Mouse (Mus musculus): ENCODE results near the gene Galnt14. TPM values are rescaled to one million over a fixed set of nuclear protein-coding genes. Genes with fewer than 3 reads are reported as not detected.
A peak's percentile ranks its signal among the peaks of the same experiment; 100 is the strongest.

Galnt14 gene
- polyA plus RNA-seq, 1 experiment from 2014 or later, result 0.30 TPM

- Histone ChIP-seq H3K9me3 (replicated peaks; ENCODE audit: control insufficient read depth, low read length) (no peaks in the 10 kb centered on the region), H3K4me1 (ENCODE audit: control insufficient read depth, insufficient read depth, low read length) (no peaks in the 10 kb centered on the region), H3K4me2 (ENCODE audit: low read depth, low read length) (no peak overlapping the region), H3K27ac (ENCODE audit: low read length) (no peak overlapping the region), H3K9ac (ENCODE audit: low read length) (no peak overlapping the region), H3K36me3 (ENCODE audit: control insufficient read depth, insufficient read depth, low read length) (no peaks in the 10 kb centered on the region), H3K27me3 (ENCODE audit: control insufficient read depth, insufficient read depth, low read length) (no peaks in the 10 kb centered on the region), H3K4me3 (replicated peaks; ENCODE audit: low read length) (no peak overlapping the region)
- no peak for ATAC-seq (ENCODE audit: insufficient read depth, low FRiP score)
- WGBS, result 48% methylated on average over 5 of the region's 5 CpGs
Observed at GRCm38 (mm10) chr17:73602552-73603478, 107.4 kb downstream of the Galnt14 start.

DNA sequence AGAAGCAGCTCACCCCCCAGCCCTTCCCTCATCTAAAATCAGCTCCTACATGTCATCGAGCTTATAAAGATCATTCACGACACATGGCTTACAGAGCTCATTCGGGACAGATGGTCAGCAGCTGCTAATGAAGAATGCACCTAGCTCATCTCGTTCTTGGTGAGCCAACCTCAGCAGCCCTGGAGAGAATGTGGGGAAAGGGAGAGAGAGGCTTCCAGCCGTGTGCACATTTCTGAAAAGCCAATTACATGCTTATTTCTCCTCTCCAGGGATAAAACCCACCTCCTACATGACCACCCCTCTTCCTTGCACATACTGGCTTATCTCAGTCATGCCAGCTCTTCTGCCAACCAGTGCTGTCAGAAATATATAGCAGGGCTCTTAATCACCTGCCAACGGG is 110.3 kb downstream of the Galnt14 start:
- Histone ChIP-seq H3K9ac (ENCODE audit: low read length) (no peak overlapping the region), H3K27ac (ENCODE audit: low read length) (no peak overlapping the region), H3K4me3 (replicated peaks; ENCODE audit: low read length) (no peak overlapping the region), H3K9me3 (replicated peaks; ENCODE audit: control insufficient read depth, low read length) (no peaks in the 10 kb centered on the region), H3K4me2 (ENCODE audit: low read depth, low read length) (no peak overlapping the region), H3K27me3 (ENCODE audit: control insufficient read depth, insufficient read depth, low read length) (no peaks in the 10 kb centered on the region), H3K36me3 (ENCODE audit: control insufficient read depth, insufficient read depth, low read length) (no peaks in the 10 kb centered on the region), H3K4me1 (ENCODE audit: control insufficient read depth, insufficient read depth, low read length) (no peaks in the 10 kb centered on the region)
- ATAC-seq (ENCODE audit: insufficient read depth, low FRiP score), result no peak
- 76% methylated on average over 6 of the region's 6 CpGs for WGBS

- ATAC-seq (ENCODE audit: insufficient read depth, low FRiP score), result no peak
- H3K9ac ChIP-seq (ENCODE audit: low read length), result no peak overlapping the region
- WGBS, result 78% methylated on average over 2 of the region's 2 CpGs
- H3K36me3 ChIP-seq (ENCODE audit: control insufficient read depth, insufficient read depth, low read length), result no peaks in the 10 kb centered on the region
- H3K27ac ChIP-seq (ENCODE audit: low read length), result no peak overlapping the region
- no peaks in the 10 kb centered on the region for H3K4me1 ChIP-seq (ENCODE audit: control insufficient read depth, insufficient read depth, low read length)
- H3K4me3 ChIP-seq (replicated peaks; ENCODE audit: low read length), result no peak overlapping the region
- H3K9me3 ChIP-seq (replicated peaks; ENCODE audit: control insufficient read depth, low read length), result no peaks in the 10 kb centered on the region
- H3K27me3 ChIP-seq (ENCODE audit: control insufficient read depth, insufficient read depth, low read length), result no peaks in the 10 kb centered on the region
- no peak overlapping the region for H3K4me2 ChIP-seq (ENCODE audit: low read depth, low read length)
Observed at GRCm38 (mm10) chr17:73592081-73592480, 118.2 kb downstream of the Galnt14 start.

GRCm38 (mm10) chr17:73587573-73587972 is 122.7 kb downstream of the Galnt14 start:
- ATAC-seq (ENCODE audit: insufficient read depth, low FRiP score), result no peak
- H3K9ac ChIP-seq (ENCODE audit: low read length), result no peak overlapping the region
- 0 out of 2 replicates have a peak overlapping the region, but pooled peaks have one; percentile 7 for H3K27ac ChIP-seq (ENCODE audit: low read length)
- no peak overlapping the region for H3K4me2 ChIP-seq (ENCODE audit: low read depth, low read length)
- no peaks in the 10 kb centered on the region; the same call in 1 of the 2 replicates for H3K4me1 ChIP-seq (ENCODE audit: control insufficient read depth, insufficient read depth, low read length)
- WGBS, result 49% methylated on average over 6 of the region's 6 CpGs
- H3K27me3 ChIP-seq (ENCODE audit: control insufficient read depth, insufficient read depth, low read length), result no peaks in the 10 kb centered on the region
- no peak overlapping the region for H3K4me3 ChIP-seq (replicated peaks; ENCODE audit: low read length)
- H3K36me3 ChIP-seq (ENCODE audit: control insufficient read depth, insufficient read depth, low read length), result no peaks in the 10 kb centered on the region
- no peaks in the 10 kb centered on the region for H3K9me3 ChIP-seq (replicated peaks; ENCODE audit: control insufficient read depth, low read length)

- ATAC-seq (ENCODE audit: insufficient read depth, low FRiP score), result no peak
- H3K4me3 ChIP-seq (replicated peaks; ENCODE audit: low read length), result no peak overlapping the region
- 47% methylated on average over 1 of the region's 1 CpGs for WGBS
Observed at GRCm38 (mm10) chr17:73574186-73574585, 136.1 kb downstream of the Galnt14 start.

GRCm38 (mm10) chr17:73572881-73573280 is 137.4 kb downstream of the Galnt14 start:
- ATAC-seq (ENCODE audit: insufficient read depth, low FRiP score), result no peak
- H3K4me1 ChIP-seq (ENCODE audit: control insufficient read depth, insufficient read depth, low read length), result no peaks in the 10 kb centered on the region
- H3K36me3 ChIP-seq (ENCODE audit: control insufficient read depth, insufficient read depth, low read length), result no peaks in the 10 kb centered on the region
- no peak overlapping the region for H3K4me3 ChIP-seq (replicated peaks; ENCODE audit: low read length)
- WGBS, result 58% methylated on average over 5 of the region's 5 CpGs
- H3K9me3 ChIP-seq (replicated peaks; ENCODE audit: control insufficient read depth, low read length), result no peaks in the 10 kb centered on the region
- H3K4me2 ChIP-seq (ENCODE audit: low read depth, low read length), result no peak overlapping the region
- no peak overlapping the region for H3K9ac ChIP-seq (ENCODE audit: low read length)
- H3K27me3 ChIP-seq (ENCODE audit: control insufficient read depth, insufficient read depth, low read length), result peaks cover 2% of the 10 kb centered on the region; the same call in 1 of the 2 replicates
- H3K27ac ChIP-seq (ENCODE audit: low read length), result no peak overlapping the region

More at GRCm38 (mm10) chr17:73574186-73574585, 136.1 kb downstream of the Galnt14 start:
- no peaks in the 10 kb centered on the region for H3K27me3 ChIP-seq (ENCODE audit: control insufficient read depth, insufficient read depth, low read length)
- no peak overlapping the region for H3K9ac ChIP-seq (ENCODE audit: low read length)
- no peaks in the 10 kb centered on the region for H3K9me3 ChIP-seq (replicated peaks; ENCODE audit: control insufficient read depth, low read length)
- no peaks in the 10 kb centered on the region for H3K4me1 ChIP-seq (ENCODE audit: control insufficient read depth, insufficient read depth, low read length)
- H3K27ac ChIP-seq (ENCODE audit: low read length), result no peak overlapping the region
- no peaks in the 10 kb centered on the region for H3K36me3 ChIP-seq (ENCODE audit: control insufficient read depth, insufficient read depth, low read length)
- no peak overlapping the region for H3K4me2 ChIP-seq (ENCODE audit: low read depth, low read length)

DNA sequence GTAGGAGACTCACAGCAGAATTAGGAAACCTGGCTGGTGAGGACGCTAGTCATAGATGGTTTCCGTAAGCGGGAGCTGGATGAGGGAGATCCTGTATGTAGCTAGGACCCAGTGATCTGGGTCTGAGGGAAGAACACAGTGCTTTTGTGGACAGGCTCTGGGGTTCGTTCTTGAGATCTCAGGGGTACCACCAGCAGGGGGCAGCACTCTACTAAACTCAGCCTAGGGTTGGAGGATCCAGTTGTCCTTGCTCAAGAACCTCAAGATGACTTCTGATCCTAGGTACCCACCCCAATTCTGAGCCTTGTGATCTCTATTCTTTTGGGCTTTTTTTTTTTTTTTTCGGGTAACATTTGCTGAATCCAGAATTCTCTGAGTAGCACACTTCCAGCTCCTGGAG is 137.8 kb downstream of the Galnt14 start:
- no peak overlapping the region for H3K4me3 ChIP-seq (replicated peaks; ENCODE audit: low read length)

GRCm38 (mm10) chr17:73571961-73572360 is 138.3 kb downstream of the Galnt14 start:
- no peaks in the 10 kb centered on the region for H3K36me3 ChIP-seq (ENCODE audit: control insufficient read depth, insufficient read depth, low read length)
- no peaks in the 10 kb centered on the region for H3K4me1 ChIP-seq (ENCODE audit: control insufficient read depth, insufficient read depth, low read length)
- H3K27ac ChIP-seq (ENCODE audit: low read length), result no peak overlapping the region
- H3K4me2 ChIP-seq (ENCODE audit: low read depth, low read length), result no peak overlapping the region
- 62% methylated on average over 4 of the region's 4 CpGs for WGBS
- peaks cover 2% of the 10 kb centered on the region; the same call in 1 of the 2 replicates for H3K27me3 ChIP-seq (ENCODE audit: control insufficient read depth, insufficient read depth, low read length)
- H3K9me3 ChIP-seq (replicated peaks; ENCODE audit: control insufficient read depth, low read length), result no peaks in the 10 kb centered on the region
- H3K9ac ChIP-seq (ENCODE audit: low read length), result no peak overlapping the region
- ATAC-seq (ENCODE audit: insufficient read depth, low FRiP score), result no peak
- H3K4me3 ChIP-seq (replicated peaks; ENCODE audit: low read length), result no peak overlapping the region

More for the DNA sequence above, 137.8 kb downstream of the Galnt14 start:
- Histone ChIP-seq H3K4me2 (ENCODE audit: low read depth, low read length) (no peak overlapping the region), H3K4me1 (ENCODE audit: control insufficient read depth, insufficient read depth, low read length) (no peaks in the 10 kb centered on the region), H3K27ac (ENCODE audit: low read length) (no peak overlapping the region), H3K9ac (ENCODE audit: low read length) (no peak overlapping the region), H3K9me3 (replicated peaks; ENCODE audit: control insufficient read depth, low read length) (no peaks in the 10 kb centered on the region), H3K27me3 (ENCODE audit: control insufficient read depth, insufficient read depth, low read length) (peaks cover 2% of the 10 kb centered on the region; the same call in 1 of the 2 replicates), H3K36me3 (ENCODE audit: control insufficient read depth, insufficient read depth, low read length) (no peaks in the 10 kb centered on the region)
- ATAC-seq (ENCODE audit: insufficient read depth, low FRiP score), result no peak
- 74% methylated on average over 5 of the region's 5 CpGs for WGBS

DNA sequence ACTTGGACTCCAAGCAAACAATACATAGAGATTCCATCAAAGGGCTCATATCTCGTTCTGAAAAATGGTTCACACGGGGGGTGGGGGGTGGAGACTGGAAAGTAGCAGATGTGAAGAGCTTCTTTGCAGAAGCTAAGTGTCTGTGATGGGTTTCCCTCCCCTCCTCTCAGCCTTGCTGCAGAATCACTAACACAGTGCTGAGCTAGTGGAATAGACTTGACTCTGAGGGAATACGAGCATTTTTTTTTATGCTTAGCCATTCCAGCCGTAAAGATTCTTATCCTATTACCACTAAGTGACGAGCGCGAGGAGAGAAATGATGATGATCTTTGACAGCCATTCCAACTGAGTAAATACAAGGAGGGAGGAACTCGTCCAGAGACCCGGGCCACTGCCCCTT is 142.0 kb downstream of the Galnt14 start:
- Histone ChIP-seq H3K4me2 (ENCODE audit: low read depth, low read length) (no peak overlapping the region), H3K9ac (ENCODE audit: low read length) (no peak overlapping the region), H3K9me3 (replicated peaks; ENCODE audit: control insufficient read depth, low read length) (no peaks in the 10 kb centered on the region), H3K27ac (ENCODE audit: low read length) (no peak overlapping the region), H3K4me3 (replicated peaks; ENCODE audit: low read length) (no peak overlapping the region), H3K27me3 (ENCODE audit: control insufficient read depth, insufficient read depth, low read length) (peaks cover 2% of the 10 kb centered on the region; the same call in 1 of the 2 replicates), H3K36me3 (ENCODE audit: control insufficient read depth, insufficient read depth, low read length) (no peaks in the 10 kb centered on the region), H3K4me1 (ENCODE audit: control insufficient read depth, insufficient read depth, low read length) (no peaks in the 10 kb centered on the region)
- 35% methylated on average over 9 of the region's 9 CpGs for WGBS
- ATAC-seq (ENCODE audit: insufficient read depth, low FRiP score), result no peak

All from stomach, embryonic 16.5 days (tissue).